Mouse (Mus musculus) megakaryocyte-erythroid progenitor cell, adult 5-6 weeks (primary cell): Measurements from ENCODE around the gene Ddias. TPM values are rescaled to one million over a fixed set of nuclear protein-coding genes. Genes with fewer than 3 reads are reported as not detected.

Experiments used
- ATAC-seq: replicated peaks from 2 replicates; pipeline ENCODE4 v1.8.0; 2016; ENCODE audit warnings: mild to moderate bottlenecking, inconsistent platforms; ENCODE audit not compliant: severe bottlenecking, poor library complexity, low FRiP score, low TSS enrichment
- total RNA-seq, 2 experiments: library from RNA; stranded (forward) in 1 of 2; stranded (reverse) in 1 of 2; fragments of 200-1000, 215-1000 nt in 1 of 2; fragments of >200 nt in 1 of 2; fragmentation: Nextera tagmentation in 1 of 2; gene quantifications; 2 replicates each; pipeline ENCODE4 v1.2.3; 2014 to 2017

Gene Ddias
- total RNA-seq, 2 experiments from 2014 or later, result 22.1 to 25.2 TPM

DNA sequence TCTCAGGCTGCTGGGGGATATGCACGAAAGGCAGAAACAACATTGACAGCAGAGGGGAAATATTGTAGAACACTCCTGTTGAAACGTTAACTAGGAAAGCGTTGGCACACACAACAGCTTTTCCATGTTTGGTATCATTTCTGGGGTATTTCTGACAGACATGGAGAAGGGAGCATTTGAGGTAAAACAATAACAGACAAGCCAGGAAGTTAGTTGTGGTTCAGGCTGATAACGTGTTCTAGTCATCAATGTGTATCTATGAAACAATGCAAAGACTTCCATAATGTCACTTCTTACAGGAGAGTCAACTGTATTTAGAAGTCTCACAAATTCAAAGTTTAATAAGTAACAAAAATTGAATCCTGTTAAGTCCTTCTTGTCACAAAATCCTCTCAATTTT, 2.5 kb downstream of the Ddias start:
- ATAC-seq, result no peak

DNA sequence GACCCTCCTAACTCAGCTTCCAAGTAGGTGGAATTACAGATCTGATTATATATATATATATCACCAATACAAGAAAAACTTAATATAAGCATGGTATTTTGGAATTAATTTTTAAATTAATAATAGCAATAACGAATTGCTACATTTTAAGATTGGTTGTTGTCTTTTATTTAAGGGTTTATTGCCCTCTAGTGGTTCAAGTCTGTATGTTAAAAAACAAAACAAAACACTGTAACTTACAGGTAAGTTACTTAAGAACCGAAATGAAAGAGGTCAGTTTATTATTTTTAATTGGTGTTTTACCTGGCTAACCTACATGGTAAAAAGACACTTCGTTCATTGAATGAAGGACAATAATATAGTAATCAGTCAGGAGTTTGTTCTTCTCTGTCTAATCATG, 3.9 kb downstream of the Ddias start:
- ATAC-seq, result no peak

DNA sequence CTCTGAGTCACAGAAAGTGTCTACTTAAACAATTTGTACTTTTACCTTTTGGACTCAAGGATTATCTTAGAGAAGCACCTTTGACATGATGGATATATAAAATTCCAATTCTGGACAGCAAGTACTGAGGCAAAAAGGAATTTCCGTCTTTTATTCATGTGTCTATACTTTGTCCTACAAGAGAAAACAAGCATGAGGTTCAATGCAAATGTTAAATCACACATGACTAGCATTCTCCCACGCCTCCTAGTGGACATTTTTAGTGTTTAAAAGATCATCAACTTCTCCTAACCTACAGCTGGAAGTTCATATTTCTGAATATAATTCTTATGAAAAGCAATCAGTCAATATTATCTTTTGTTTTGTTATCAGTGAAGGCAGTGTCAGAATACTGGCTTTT, 7.5 kb downstream of the Ddias start:
- no peak; the same call in 1 of the 2 replicates for ATAC-seq

DNA sequence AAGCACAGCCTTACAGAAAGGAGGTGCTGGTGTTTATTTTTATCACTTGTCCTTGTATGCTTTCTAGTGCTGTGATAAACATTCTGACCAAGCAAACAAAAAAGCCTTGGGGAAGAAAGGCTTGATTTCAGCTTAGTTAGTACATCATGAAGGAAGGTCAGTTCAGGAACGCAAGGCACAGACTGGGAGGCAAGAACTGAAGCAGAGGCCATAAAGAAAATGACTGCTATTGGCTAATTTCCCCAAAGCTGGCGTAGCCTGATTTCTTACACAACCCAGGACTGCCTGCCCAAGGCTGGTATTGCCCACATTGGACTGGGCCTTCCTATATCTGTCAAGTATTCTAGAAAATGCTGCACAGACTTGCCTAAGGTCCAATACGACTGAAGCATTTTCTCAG, 25.8 kb downstream of the Ddias start:
- ATAC-seq, result no peak

DNA sequence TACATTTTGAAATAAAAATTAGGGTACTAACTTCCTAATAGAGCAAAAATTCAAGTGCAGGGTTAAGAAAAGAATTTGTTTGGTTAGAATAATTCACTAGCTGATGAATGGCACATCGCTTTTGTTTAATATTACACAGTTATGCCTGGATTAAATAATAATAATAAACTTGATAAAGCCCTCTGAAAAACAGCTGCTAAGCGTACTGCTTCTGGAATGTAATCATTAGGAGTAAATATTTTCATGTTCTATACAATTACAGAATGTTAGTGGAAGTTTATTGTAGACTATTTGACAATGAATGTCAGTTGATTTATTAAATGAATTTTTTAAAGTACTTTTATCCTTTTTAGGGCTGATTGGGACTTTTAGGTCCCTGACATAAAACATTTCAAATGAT, 31.8 kb downstream of the Ddias start:
- no peak for ATAC-seq

DNA sequence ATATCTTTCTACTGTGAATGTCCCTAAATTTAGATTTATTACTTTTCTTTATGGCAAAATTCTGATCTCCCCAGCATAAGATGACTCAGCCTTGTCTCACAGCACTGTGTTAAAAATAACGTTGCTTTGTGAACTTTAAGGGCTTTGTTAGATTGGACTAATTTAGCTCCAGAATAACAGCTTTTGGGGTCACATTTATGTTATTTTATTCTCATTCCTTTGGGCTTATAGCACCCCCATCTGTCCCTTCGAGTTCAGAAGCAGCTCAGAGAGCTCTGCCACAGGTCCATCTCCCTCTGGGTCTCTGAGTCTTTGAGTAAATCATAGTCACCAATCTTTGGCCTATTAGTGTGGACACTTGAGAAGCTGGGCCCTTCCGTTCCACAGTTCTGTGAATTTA, 36.1 kb downstream of the Ddias start:
- ATAC-seq, result no peak

DNA sequence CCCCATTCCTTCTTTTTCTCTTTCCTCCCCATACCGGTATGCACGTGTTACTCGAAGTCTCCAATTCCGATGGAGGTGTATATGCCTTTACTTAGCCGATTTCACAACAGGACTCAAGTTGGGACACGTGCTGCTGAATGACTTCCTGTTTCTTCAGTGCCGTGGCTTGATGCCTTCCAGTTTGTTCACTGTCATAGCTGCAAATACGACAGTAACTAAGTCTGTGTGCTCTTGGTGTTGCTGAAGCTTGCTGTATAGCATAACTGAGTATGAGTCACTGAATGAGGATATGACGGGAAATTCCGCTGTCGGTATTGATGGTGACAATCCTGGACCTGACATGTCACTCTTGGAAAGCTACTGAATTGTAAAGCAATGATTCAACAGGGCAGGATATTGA, 36.8 kb downstream of the Ddias start:
- ATAC-seq, result no peak

DNA sequence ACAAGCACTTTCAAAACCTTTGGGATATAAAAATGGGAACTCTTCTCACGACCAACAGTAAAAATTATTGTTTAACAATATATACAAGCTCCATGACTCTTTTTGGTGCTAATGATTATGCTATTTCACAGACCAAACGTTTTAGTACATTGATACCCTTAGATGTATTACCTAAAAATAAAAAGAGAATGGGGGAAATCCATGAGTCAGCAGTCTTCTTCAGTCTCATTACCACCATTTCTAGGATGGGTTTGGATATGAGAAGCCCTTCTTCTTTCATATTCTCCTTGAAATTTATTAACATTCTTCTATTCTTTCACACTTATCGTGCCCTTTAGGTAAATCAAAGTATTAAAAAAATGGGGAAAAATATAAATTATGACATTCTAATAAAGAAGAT, 37.6 kb downstream of the Ddias start:
- ATAC-seq, result no peak

DNA sequence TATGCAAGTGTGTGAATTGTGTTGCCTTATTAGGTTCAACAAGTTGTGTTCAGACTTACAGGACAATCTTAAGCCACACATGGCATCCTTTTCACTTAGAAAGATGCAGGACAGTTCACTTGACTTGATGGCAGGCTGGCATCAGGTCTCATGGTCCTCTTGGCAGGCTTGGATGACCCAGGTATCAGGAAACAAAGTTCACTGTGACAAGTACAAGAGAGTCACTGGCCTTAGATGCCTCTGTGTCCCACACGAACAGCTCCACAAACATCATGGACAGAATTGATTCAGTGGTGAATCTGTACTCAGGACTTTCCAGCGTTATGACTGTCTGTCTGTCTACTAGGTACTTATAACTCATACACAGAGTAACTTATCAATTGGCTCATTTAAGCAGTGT, 39.7 kb downstream of the Ddias start:
- no peak for ATAC-seq

DNA sequence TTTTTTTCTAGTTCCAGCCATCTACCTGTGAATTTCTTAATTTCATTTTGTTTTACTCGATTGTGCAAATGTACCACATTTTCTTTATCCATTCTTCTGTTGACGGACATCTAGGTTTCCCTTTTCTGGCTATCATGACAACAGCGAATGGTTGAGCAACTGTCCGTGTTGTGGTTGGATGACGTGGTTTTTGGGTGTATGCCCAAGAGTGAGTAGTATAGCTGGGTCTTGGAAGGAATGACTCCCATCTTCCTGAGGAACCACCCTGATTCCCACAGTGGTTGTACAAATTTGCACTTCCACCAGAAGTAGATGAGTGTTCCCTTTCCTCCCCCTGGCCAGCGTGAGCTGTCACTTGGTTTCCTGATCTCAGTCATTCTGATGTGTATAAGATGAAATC, 41.7 kb downstream of the Ddias start:
- no peak for ATAC-seq

DNA sequence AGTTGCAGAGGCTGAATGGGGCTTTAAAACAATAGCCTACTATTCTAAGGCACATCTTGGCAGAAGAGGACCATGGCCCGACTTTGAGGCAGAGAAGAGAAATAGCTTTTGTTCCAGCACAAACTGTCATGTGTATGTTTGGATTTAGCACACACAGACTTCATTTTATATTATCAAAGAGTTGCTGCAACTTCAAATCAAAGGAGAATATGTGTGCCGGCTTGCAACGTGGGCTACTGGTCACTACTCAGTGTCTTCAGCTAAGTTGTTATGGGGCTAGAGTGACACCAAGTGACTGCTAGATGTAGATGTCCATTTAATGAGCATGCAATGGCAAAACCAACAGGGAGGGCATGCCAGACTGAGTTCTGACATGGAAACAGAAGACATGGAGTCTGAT, 46.1 kb downstream of the Ddias start:
- ATAC-seq, result no peak

DNA sequence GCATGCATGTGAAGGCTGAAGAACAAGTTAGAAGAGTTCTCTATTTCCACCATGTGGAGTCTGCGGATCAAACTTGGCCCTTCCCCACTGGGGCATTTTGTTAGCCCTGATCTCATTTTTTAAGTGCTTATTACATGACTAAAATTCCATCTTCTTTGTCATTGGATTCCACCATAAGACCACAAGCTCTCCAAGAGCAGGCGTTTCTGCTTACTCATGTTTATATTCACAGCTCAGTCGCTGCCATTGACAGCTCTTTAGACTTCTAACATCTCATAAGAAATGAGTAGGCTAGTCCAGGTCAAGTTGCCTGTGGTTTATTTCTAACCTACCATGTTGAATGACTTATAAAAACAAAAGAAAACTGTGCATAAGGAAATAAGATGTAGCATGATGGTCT, 47.8 kb downstream of the Ddias start:
- ATAC-seq, result no peak

DNA sequence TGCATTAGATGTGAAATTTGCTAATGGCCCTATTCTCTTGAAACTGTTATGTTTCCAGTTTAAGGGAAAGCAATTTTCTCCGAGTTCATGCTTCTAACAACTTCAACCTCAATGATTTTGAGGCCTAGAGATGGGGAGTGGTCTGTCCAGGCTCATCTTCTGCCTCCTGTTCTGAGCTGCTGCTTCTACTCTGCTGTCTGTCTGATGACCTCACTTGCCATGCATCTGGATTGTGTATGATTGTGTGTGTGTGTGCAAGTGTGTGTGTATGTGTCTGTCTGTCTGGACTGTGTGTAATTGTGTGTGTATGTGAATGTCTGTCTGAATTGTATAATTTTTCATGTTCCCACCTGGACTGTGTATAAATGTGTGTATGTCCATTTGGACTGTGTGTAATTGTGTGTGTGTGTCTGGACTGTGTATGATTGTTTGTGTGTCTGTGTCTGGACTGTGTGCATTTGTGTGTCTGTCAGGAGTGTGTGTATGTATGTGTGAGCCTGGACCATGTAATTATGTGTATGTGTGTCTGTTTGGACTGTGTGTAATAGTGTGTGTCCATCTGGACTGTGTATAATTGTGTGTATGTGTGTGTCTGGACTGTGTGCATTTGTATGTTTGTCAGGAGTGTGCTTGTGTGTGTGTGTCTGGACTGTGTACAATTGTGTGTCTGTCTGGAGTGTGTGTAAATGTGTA, 51.5 kb downstream of the Ddias start:
- no peak for ATAC-seq

DNA sequence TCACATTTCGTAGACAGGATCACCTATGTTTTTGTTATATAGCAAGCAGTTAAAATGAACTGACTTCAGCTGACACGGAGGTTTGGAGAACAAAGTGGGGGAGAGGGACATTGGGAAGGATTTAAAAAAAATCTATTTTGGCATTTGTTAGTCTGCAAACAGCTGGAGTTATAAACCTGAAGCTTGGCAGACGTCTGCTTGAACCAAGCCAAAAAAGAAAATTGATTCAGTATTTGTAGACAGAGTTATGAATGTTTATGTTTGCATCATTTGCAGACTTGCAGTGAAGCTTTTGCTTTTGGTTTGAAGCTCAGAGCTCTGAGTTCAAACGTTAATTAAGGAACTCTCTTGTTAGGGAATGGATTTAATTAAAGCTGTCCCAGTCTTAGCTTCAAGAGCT, 52.2 kb downstream of the Ddias start:
- ATAC-seq, result no peak

DNA sequence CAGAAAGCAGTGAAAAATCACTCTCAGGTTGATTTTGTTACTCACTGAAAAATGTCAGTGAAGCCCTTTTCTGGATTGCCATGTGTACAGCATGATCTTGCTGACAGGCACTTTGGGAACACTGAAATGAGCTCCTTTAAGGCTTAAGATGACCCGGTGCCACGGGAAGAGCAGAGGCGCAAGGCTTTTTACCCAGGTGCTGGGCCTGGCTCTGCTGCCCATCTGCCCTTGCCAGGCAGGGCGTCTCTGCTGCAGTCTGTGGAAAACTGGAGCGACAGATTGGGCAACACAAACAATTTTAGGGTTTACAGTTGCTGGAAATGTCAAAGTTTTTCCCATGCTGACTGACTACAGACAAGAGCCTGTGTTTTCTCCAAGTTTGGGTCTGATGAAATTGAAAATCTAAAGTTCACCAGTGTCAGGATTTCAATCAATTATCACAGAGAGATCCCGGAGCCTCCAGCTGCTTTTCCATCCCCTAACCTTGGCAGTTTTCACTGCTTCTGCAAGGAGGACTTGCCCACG, 53.0 kb downstream of the Ddias start:
- no peak for ATAC-seq

DNA sequence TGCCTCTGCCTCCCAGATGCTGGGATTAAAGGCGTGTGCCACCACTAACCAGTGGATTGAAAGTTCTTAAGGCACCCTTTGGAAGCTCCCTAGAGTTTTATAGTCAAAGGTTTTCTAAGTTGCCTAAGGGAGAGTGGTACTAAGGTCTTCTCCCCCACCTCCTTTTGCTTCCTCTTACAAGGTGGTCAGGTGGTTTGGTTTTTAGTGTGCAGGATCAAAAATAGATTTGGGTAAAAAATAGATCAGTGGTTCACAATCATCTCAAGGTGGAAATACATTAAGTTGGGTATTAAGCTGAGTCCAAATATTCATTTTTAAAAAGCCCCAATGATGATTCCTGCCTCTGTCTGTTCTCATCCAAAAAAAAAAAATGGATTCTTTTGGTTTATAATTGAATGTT, 53.6 kb downstream of the Ddias start:
- ATAC-seq, result no peak

DNA sequence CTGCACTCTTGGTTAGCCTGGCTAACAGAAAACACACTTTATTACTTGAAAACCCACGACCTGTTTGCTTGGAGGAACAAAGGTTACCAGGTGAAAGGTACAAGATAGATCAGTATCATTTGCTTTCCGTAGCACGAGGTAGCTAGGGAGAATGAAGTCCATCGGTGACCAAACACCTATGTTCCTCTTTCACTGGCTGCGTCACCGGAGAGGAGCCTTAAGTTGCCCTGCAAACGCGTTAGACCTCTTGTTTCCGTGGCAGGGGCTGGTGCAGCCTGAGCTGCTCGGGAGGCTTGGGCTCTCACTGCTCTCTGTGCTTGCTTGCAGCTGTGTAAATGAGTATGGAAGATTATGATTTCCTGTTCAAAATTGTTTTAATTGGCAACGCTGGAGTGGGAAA, 54.4 kb downstream of the Ddias start:
- ATAC-seq, result no peak

DNA sequence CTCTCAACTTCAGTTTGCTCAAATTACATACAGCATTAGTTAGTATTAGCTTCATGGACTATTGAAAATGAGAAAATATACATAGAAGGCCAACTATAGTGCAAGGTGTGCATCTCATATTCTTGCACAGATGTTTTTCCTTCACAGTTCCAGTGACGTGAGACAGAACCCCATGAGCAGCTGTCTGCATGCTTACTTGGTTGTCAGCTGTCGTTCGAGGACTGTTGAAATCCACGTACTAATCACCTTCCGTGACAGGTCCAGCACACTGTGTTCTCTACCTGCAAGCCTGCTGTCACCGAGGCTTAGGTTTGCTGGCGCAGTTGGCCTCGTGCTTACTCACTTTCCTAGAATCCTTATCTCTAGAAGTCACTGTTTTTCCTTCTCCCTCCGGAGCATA, 56.2 kb downstream of the Ddias start:
- no peak for ATAC-seq

DNA sequence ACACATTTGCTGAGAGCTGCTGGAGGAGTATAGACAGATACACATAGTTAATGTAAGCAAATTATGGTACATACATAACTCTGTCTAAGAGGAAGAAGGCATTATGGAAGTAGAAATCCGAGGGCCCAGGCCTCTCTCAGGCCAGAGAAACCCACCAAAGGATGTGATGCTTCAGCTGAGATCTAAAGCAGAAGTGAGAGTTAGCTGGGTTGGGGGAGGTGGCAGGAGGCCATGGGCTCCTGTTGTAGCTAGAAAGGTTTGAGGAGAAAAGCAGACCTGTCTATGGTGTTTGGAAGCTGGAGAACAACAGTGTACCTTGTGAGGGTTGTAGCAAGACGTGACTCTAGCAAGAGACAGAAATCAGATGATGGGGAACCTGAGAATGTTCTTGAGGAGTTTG, 56.8 kb downstream of the Ddias start:
- ATAC-seq, result no peak

DNA sequence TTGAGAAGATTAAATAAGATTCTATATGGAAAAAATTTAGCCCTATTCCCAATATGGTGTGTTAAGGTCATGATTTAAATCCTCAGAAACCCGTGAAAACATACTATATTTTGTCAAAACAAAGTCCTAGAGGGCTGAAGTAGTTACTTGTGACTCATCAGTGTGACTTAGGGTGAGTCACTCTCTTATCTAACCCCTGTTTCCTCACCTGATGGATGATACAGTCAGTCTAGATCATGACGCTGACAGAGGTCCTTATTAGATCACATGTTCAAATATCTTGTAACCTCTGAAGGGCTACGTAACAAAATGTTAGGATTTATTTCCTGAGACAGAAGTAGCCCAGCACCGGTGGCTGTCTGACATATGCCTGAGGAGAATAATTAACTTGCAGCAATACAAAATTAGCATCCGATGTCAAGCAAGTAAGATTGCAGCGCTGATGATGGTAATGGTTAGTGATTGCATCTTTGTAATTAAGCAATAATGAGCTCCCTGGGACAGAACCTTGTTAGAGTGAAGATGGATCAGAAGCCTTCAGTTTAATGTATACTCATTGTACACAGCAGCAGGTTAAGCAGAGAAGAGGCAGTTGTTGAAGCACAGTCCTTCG, 62.3 kb downstream of the Ddias start:
- no peak for ATAC-seq
